Mouse (Mus musculus) CH12.LX (cell line): Measurements from ENCODE around the gene Prim1.

Experiments
- MAFK ChIP-seq: IDR thresholded peaks from 2 replicates; pipeline ENCODE4 v1.6.1; 2011; ENCODE audit warnings: low read length, improper control_type of control experiment; ENCODE audit not compliant: insufficient replicate concordance
- MAZ ChIP-seq: IDR thresholded peaks from 2 replicates; pipeline ENCODE4 v1.6.1; 2012; ENCODE audit warnings: low read depth, mild to moderate bottlenecking, inconsistent platforms, low read length, improper control_type of control experiment, moderate library complexity
- MEF2A ChIP-seq: IDR thresholded peaks from 2 replicates; pipeline ENCODE4 v1.6.1; 2014; ENCODE audit warnings: low read depth, mild to moderate bottlenecking, inconsistent platforms, low read length, improper control_type of control experiment, borderline replicate concordance
- MXI1 ChIP-seq: IDR thresholded peaks from 2 replicates; pipeline ENCODE4 v1.6.1; 2011; ENCODE audit warnings: mild to moderate bottlenecking, low read depth, low read length, improper control_type of control experiment
- RCOR1 ChIP-seq: conservative IDR thresholded peaks from 2 replicates; pipeline ENCODE4 v1.6.1; 2012; ENCODE audit warnings: low read depth, mild to moderate bottlenecking, inconsistent platforms, low read length, improper control_type of control experiment
- SIN3A ChIP-seq: IDR thresholded peaks from 2 replicates; pipeline ENCODE4 v1.6.1; 2012; ENCODE audit warnings: low read length, improper control_type of control experiment, inconsistent platforms
- SMC3 ChIP-seq: IDR thresholded peaks from 2 replicates; pipeline ENCODE4 v1.6.1; 2011; ENCODE audit warnings: low read depth, low read length, improper control_type of control experiment
- ZC3H11A ChIP-seq: IDR thresholded peaks from 2 replicates; pipeline ENCODE4 v1.6.1; 2012; ENCODE audit warnings: low read depth, mild to moderate bottlenecking, inconsistent platforms, low read length, improper control_type of control experiment

GRCm38 (mm10) chr10:128050355-128050754, 35.4 kb downstream of the Prim1 start:
- TF ChIP-seq SIN3A = no peak
- no peak for TF ChIP-seq MXI1
- TF ChIP-seq MAFK = no peak
- no peak for TF ChIP-seq MEF2A
- no peak for TF ChIP-seq MAZ
- no peak for TF ChIP-seq RCOR1
- TF ChIP-seq ZC3H11A = no peak
- TF ChIP-seq SMC3 = no peak
